Mouse (Mus musculus) stomach, postnatal 0 days (tissue): ENCODE measurements at regions not wholly inside any gene's neighbourhood (a gene's known extent, or its start where the extent isn't known, plus 50 kb on each side); places are given as distances from the start of the nearest gene placed in this dataset.
A peak's percentile ranks its signal among the peaks of the same experiment; 100 is the strongest.

ENCODE experiments used
- ATAC-seq: fragments of 200-750 bp; cut with Nextera tagmentation; 2 replicates; pipeline ENCODE4 v1.8.0; 2017; ENCODE audit not compliant: low FRiP score, low TSS enrichment
- DNase-seq: peaks from one replicate; pipeline ENCODE4 v3.0.0-alpha.2; 2016; ENCODE audit warnings: low spot score
- H3K27ac ChIP-seq: fragments of 300-500 bp; sonication (generic); replicated peaks from 2 replicates; pipeline ENCODE4 v1.5.1; 2014; ENCODE audit warnings: mild to moderate bottlenecking, control low read depth
- H3K27me3 ChIP-seq: fragments of 300-500 bp; sonication (generic); 2 replicates; pipeline ENCODE4 v1.6.1; 2014; ENCODE audit warnings: low read length; ENCODE audit not compliant: control insufficient read depth, insufficient read depth
- H3K36me3 ChIP-seq: fragments of 300-500 bp; sonication (generic); 2 replicates; pipeline ENCODE4 v1.6.1; 2014; ENCODE audit warnings: low read length, mixed read lengths; ENCODE audit not compliant: control insufficient read depth, insufficient read depth
- H3K4me1 ChIP-seq: fragments of 300-500 bp; sonication (generic); replicated peaks from 2 replicates; pipeline ENCODE4 v1.6.1; 2014; ENCODE audit warnings: antibody characterized with exemption; ENCODE audit not compliant: control insufficient read depth, insufficient read depth
- H3K4me2 ChIP-seq: fragments of 300-500 bp; sonication (generic); replicated peaks from 2 replicates; pipeline ENCODE4 v1.6.1; 2014; ENCODE audit warnings: low read depth, mild to moderate bottlenecking, control low read depth, moderate library complexity
- H3K4me3 ChIP-seq: fragments of 300-500 bp; sonication (generic); 2 replicates; pipeline ENCODE4 v1.5.1; 2014; ENCODE audit warnings: low read depth, low read length, control low read depth
- H3K9ac ChIP-seq: fragments of 300-500 bp; sonication (generic); 2 replicates; pipeline ENCODE4 v1.6.1; 2014; ENCODE audit warnings: mild to moderate bottlenecking, low read length, control low read depth, mixed read lengths
- H3K9me3 ChIP-seq: fragments of 300-500 bp; sonication (generic); 2 replicates; pipeline ENCODE4 v1.6.1; 2016; ENCODE audit warnings: low read length; ENCODE audit not compliant: control insufficient read depth
- CTCF ChIP-seq: IDR thresholded peaks from 2 replicates; pipeline ENCODE4 v1.5.1; 2016; ENCODE audit warnings: antibody characterized with exemption, low read depth, mild to moderate bottlenecking, moderate library complexity
- EP300 ChIP-seq: optimal IDR thresholded peaks from 2 replicates; pipeline ENCODE3; 2016; ENCODE audit warnings: antibody characterized with exemption
- WGBS: fragments of 180-500 bp; shearing (Covaris S2); extraction: QIAGEN DNeasy Blood & Tissue Kit; methylation state at CpG from one replicate; pipeline ENCODE4 v1.1.7; 2014; 5-methylcytosine and 5-hydroxymethylcytosine counted together

GRCm38 (mm10) chr11:45795731-45796130 lies 56.1 kb upstream of the Clint1 start:
- DNase-seq (peak; percentile 85), ATAC-seq (peak; percentile 58; the same call in 1 of the 2 replicates)
- Histone ChIP-seq H3K4me1 (no peaks in the 10 kb centered on the region), H3K27ac (no peak overlapping the region), H3K36me3 (no peaks in the 10 kb centered on the region), H3K9me3 (no peaks in the 10 kb centered on the region), H3K4me3 (no peak overlapping the region), H3K9ac (no peak overlapping the region), H3K4me2 (no peak overlapping the region), H3K27me3 (no peaks in the 10 kb centered on the region)
- TF ChIP-seq CTCF (peak; percentile 91), EP300 (no peak)
- WGBS, result 10% methylated on average over 3 of the region's 3 CpGs

- peak; percentile 45 for DNase-seq
- H3K4me3 ChIP-seq, result no peak overlapping the region
- H3K9ac ChIP-seq, result no peak overlapping the region
These were observed 52.0 kb upstream of the Clint1 start for GRCm38 (mm10) chr11:45799732-45800386.

More at GRCm38 (mm10) chr11:45799732-45800386, 52.0 kb upstream of the Clint1 start:
- peak overlapping the region; percentile 23; the same call in 1 of the 2 replicates for H3K4me2 ChIP-seq
- no peaks in the 10 kb centered on the region for H3K27me3 ChIP-seq
- no peaks in the 10 kb centered on the region for H3K9me3 ChIP-seq
- H3K36me3 ChIP-seq, result no peaks in the 10 kb centered on the region
- TF ChIP-seq EP300 (no peak), CTCF (no peak)
- peak overlapping the region; percentile 46; the same call in 1 of the 2 replicates for H3K27ac ChIP-seq
- 16% methylated on average over 9 of the region's 9 CpGs for WGBS
- no peaks in the 10 kb centered on the region for H3K4me1 ChIP-seq
- peak; percentile 55 for ATAC-seq
